Mouse (Mus musculus) left cerebral cortex, adult 2 months (tissue): ENCODE measurements around the gene Tcl1b1. TPM values are rescaled to one million over a fixed set of nuclear protein-coding genes. Genes with fewer than 3 reads are reported as not detected.

Experiments used
- DNase-seq, 2 experiments: peaks; one replicate each; pipeline ENCODE4 v3.0.0; 2021 to 2022; ENCODE audit warnings: low spot score in 2 of 2, mixed read lengths in 1 of 2; ENCODE audit errors: extremely low spot score in 1 of 2
- H3K27ac ChIP-seq: fragments of 200-600 bp; 2 replicates; pipeline ENCODE4 v1.8.1; 2022
- H3K4me3 ChIP-seq: fragments of 200-600 bp; 2 replicates; pipeline ENCODE4 v1.8.1; 2022
- CTCF ChIP-seq: fragments of 200-600 bp; IDR thresholded peaks from 2 replicates; pipeline ENCODE4 v1.8.1; 2022; ENCODE audit warnings: antibody characterized with exemption, mild to moderate bottlenecking, moderate library complexity
- intact Hi-C: fragments of 180-260 bp; cut with DNase I; formaldehyde crosslinking; loops from one replicate; pipeline ENCODE4 v1.15.1; 2025
- total RNA-seq, 2 experiments: library from RNA; stranded (reverse); gene quantifications; 2 replicates each; pipeline ENCODE4 v1.2.3; 2021

The Tcl1b1 gene
- total RNA-seq, 2 experiments from 2014 or later = not detected

- no peak for DNase-seq
- intact Hi-C loops = no loop called here
- TF ChIP-seq CTCF = no peak
Observed at GRCm38 (mm10) chr12:105207071-105207470, 47.6 kb downstream of the Tcl1b1 start.

GRCm38 (mm10) chr12:105208441-105208840 is 49.0 kb downstream of the Tcl1b1 start:
- no peak for DNase-seq
- TF ChIP-seq CTCF = no peak
- Histone ChIP-seq H3K4me3 (no peak overlapping the region), H3K27ac (no peak overlapping the region)
- intact Hi-C loops = no loop called here

More at GRCm38 (mm10) chr12:105207071-105207470, 47.6 kb downstream of the Tcl1b1 start:
- Histone ChIP-seq H3K4me3 (no peak overlapping the region), H3K27ac (no peak overlapping the region)

- DNase-seq = no peak
- intact Hi-C loops = no loop called here
- no peak overlapping the region for H3K27ac ChIP-seq
- H3K4me3 ChIP-seq = no peak overlapping the region
- TF ChIP-seq CTCF = no peak
Observed at GRCm38 (mm10) chr12:105209231-105209630, 49.7 kb downstream of the Tcl1b1 start.

Other genes with a start within 250 kb of the Tcl1b1 start
- gene Syne3, start 149.9 kb upstream of the Tcl1b1 start, total RNA-seq = 1 to 10 TPM; 1.7 to 1.9 TPM
- 10 to 100 TPM; 46.0 to 50.2 TPM for gene Glrx5, start 127.0 kb upstream of the Tcl1b1 start, total RNA-seq
- not detected for gene Tcl1b2, start 13.7 kb upstream of the Tcl1b1 start, total RNA-seq
- not detected for gene Tcl1b5, start 16.7 kb downstream of the Tcl1b1 start, total RNA-seq
- not detected for gene Tcl1b3, start 31.4 kb downstream of the Tcl1b1 start, total RNA-seq
- gene Tcl1b4, start 42.3 kb downstream of the Tcl1b1 start, total RNA-seq = not detected
- gene Tcl1, start 63.1 kb downstream of the Tcl1b1 start, total RNA-seq = not detected
- gene Tunar, start 174.2 kb downstream of the Tcl1b1 start, total RNA-seq = 10 to 100 TPM in 1 of 2 experiments, 1 to 10 TPM in 1; 7.6 to 11.2 TPM